Mouse (Mus musculus): ENCODE data around the gene Stra6.
A peak's percentile ranks its signal among the peaks of the same experiment; 100 is the strongest.

Stra6 gene

GRCm38 (mm10) chr9:58063531-58063930 lies at the start of gene Stra6:
TSS of gene Stra6 (plus strand) at chr9:58063788.
- DNase-seq (ENCODE audit: low read depth, low spot score): no peak

- no peak for DNase-seq (ENCODE audit: low read depth, low spot score)
Measured at GRCm38 (mm10) chr9:58014393-58015160, 49.0 kb upstream of the Stra6 start.

DNA sequence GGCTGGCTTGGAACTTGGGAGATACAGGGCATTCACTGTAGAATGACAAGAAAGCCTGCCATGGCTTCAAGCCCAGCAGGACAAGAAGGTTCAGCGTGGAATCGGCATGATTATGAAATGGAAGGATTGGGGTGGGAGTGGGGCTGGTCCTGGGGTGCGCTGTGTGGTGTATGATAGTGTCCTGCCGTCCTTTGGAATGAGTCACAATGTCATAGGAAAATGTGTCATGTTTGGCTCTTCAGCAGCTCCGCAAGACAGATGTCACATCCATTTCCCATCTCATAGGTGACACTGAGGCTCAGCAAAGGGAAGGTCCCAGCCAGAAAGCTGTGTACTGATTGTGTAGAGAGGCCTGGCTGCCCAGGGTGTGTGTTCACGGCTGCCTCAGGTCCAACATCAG lies 47.7 kb upstream of the Stra6 start:
- no peak for DNase-seq (ENCODE audit: low read depth, low spot score)

DNA sequence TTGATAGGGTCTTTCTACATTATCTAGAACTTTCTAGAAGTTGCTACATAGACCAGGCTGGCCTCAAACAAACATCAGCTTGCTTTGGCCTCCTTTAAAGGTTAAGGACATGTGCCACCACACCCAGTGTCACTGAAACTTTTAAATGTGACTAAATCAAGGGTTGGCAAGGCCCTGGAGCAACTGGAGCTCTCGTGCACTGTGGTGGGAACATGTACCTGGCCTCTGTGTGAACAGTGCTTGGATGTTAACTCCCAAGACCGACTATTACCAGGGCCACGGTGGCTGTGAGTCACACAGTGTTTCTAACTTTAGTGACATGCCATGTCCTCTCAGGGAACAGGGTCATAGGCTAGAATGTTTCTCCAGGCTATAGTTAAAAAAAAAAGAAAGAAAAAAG lies 46.6 kb upstream of the Stra6 start:
- DNase-seq (ENCODE audit: low read depth, low spot score): no peak

GRCm38 (mm10) chr9:58018385-58018784 lies 45.2 kb upstream of the Stra6 start:
- DNase-seq (ENCODE audit: low read depth, low spot score): no peak

GRCm38 (mm10) chr9:58025995-58026394 lies 37.6 kb upstream of the Stra6 start:
- DNase-seq (ENCODE audit: low read depth, low spot score): no peak

- DNase-seq (ENCODE audit: low read depth, low spot score): no peak
Measured at GRCm38 (mm10) chr9:58027426-58028180, 36.0 kb upstream of the Stra6 start.

DNA sequence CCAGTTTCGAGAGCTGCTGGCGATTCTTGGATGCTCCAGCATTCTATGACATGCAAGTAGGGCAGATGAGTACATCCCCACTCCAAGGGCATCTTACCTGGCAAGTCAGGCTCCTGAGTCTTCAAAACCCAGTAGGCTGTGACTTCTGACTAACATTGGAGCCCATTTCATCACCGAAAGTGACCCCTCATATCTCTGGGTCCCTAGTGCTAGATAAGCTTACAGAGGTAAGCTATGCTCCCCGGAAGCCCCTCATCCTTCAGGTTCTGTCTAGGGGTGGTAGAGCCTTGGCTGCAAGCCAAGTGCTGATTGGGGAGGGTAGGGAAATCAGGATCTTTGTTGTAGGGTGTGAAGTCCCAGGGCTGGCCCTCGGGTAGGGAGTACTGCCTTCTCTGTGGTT lies 34.7 kb upstream of the Stra6 start:
- DNase-seq (ENCODE audit: low read depth, low spot score): no peak

DNA sequence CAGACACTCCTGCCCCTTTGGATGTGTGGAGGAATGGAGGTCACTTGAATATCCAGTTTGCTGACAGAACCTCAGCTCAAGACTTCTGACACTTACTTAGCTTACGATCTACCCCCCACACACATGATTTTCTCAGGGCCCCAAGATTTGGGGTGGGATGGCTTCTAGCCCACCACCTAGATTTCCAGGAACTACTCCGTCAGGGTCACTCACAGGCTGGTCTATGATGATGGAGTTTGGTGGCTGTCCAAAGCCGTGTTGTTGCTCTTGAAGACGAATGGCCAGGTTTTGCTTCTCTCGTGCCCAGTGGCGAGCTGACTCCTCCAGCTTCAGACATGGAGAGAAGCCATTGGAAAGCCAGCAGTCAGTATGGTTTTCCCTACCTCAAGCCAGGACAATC lies 34.0 kb upstream of the Stra6 start:
- no peak for DNase-seq (ENCODE audit: low read depth, low spot score)

DNA sequence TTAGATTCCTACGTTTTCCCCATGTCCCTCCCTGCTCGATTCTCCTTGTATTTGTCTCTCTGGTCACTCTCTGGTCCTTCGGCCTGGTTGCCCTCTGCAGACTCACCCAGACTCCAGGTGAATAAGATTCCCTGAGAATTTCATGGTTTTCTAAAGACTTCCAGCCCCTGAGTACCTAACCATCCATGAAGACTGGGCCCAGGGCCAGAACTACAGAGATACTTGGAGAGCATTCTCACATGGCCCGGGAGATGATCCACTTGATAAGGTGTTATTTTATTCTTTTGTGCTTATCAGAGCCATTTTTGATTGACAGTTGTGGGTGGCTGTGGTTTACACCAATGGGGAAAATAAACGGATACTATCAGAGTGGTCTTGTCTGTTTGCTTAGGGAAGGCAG lies 31.7 kb upstream of the Stra6 start:
- no peak for DNase-seq (ENCODE audit: low read depth, low spot score)

- no peak for DNase-seq (ENCODE audit: low read depth, low spot score)
Measured at GRCm38 (mm10) chr9:58035519-58035918, 28.1 kb upstream of the Stra6 start.

GRCm38 (mm10) chr9:58035951-58036698 lies 27.5 kb upstream of the Stra6 start:
- DNase-seq (ENCODE audit: low read depth, low spot score): no peak

- no peak for DNase-seq (ENCODE audit: low read depth, low spot score)
Measured at GRCm38 (mm10) chr9:58036961-58037360, 26.6 kb upstream of the Stra6 start.

- DNase-seq (ENCODE audit: low read depth, low spot score): peak; percentile 88
Measured at GRCm38 (mm10) chr9:58038500-58039168, 25.0 kb upstream of the Stra6 start.

GRCm38 (mm10) chr9:58040977-58041376 lies 22.6 kb upstream of the Stra6 start:
- peak; percentile 27 for DNase-seq (ENCODE audit: low read depth, low spot score)

GRCm38 (mm10) chr9:58042391-58042790 lies 21.2 kb upstream of the Stra6 start:
- DNase-seq (ENCODE audit: low read depth, low spot score): no peak

- no peak for DNase-seq (ENCODE audit: low read depth, low spot score)
Measured at GRCm38 (mm10) chr9:58043496-58044017, 20.0 kb upstream of the Stra6 start.

DNA sequence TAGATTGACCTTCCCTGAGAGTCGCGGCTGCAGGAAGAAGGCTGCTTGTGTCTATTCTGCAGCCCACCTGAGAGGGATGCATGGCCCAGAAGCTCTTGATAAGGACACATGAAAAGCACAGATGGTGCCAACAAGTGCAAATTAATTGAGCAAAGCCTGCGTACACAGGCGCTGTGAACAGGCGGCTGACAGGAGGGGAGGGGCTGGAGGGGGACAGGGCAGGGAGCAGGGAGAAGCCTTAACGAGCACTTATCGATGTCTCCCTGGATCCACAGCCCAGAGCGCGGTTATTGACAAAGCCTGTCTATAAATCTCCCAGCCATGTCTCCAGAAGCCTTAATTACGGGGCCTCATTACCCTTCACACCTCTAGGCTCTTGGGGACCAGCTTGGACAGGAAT lies 18.8 kb upstream of the Stra6 start:
- no peak for DNase-seq (ENCODE audit: low read depth, low spot score)

DNA sequence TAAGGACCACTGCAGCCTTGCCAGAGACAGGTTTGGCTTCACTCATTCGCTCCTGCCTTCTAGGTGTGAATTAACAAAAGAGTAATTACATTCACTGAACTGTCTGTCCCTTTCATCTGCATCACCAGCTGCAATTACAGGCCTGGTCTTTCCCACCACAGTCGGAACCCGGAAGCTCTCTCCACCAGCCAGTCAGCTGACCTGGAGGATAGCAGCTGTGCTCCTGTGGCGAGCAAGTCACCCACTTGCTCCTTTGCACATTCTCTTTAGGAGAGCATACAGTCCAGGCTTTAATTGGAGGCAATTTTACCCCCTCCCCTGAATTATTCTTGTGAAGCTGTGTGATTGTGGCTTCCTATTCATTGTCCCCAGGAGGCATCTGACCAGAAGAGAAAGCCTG lies 17.9 kb upstream of the Stra6 start:
- peak; percentile 56 for DNase-seq (ENCODE audit: low read depth, low spot score)

- DNase-seq (ENCODE audit: low read depth, low spot score): no peak
Measured at GRCm38 (mm10) chr9:58047061-58047460, 16.5 kb upstream of the Stra6 start.

DNA sequence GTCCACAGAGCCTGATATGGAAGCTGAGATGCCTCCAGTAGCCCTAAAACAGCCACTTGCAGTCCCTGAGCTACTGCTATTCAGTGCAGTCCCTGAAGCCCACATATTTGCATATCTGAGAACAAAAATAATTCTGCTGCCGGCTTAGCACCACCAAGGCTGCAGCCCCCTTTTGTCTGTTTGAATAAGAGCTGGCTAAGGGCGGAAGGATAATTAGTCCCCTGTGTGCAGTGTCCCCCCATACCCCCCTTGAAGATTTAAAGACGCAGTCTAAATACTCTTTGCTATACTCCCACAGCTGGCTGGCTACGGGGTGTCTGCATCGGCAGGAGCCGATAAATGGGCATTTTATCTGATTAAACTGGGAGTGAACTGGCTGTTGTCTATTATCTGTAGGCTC lies 15.0 kb upstream of the Stra6 start:
- DNase-seq (ENCODE audit: low read depth, low spot score): no peak

DNA sequence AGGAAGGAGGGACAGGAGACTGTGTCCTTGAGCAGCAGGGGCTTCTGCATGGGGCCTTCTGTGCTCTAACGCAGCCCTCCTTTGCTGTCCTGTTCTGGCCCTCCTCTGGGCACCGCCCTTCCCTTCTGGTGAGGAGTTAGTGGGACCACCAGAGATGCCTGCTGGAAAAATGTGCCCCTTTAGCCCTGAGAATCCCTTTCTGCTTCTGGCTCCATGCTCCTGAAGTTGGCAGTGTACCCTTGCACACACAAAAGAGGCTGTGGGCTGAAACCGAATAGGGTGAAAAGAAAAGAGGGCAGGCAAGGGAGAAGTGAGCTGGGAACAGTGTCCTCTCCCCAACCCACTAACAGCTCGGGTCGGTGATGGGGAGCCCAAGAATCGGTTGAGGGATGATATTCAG lies 14.4 kb upstream of the Stra6 start:
- DNase-seq (ENCODE audit: low read depth, low spot score): no peak

Data from ZHBTc4 (cell line).